In the genomic region with DNA sequence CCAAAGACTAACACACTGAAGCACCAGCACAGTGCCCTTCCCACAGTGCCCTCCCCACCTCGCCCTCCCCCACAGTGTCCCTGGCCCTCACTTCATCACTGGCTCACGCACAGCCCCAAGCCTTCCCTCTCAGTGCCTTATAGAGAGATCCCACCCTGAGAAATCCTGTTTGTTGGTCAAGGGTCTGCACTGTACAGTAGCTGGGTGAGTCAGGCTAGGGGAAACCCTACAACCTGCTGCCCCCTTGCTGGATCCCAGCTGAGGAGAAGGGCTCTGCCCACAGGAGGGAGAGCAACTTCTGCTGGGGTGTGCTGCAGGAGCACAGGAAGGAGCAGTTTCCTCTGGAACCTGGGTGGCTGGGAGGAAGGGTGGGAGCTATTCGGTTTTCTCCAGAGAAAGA, we compare ENCODE assay signal across 11 mouse cellular contexts. TPM values are rescaled to one million over a fixed set of nuclear protein-coding genes. Genes with fewer than 3 reads are reported as not detected.
DNase-seq lines count a peak whose midpoint lies in the region; ATAC-seq and TF ChIP-seq lines count a peak whose summit lies in the region.
"Had no signal": no experiment of that assay in that cellular context is flagged by ENCODE, and none has a peak within 500 bp of the region (broad histone marks: within the 10 kb centered on the region; RNA-seq: fewer than 3 reads in every experiment).

No protein-coding gene starts in this region.

- intact Hi-C loops in left cerebral cortex, adult 2 months (cut with DNase I): no loop called here
- intact Hi-C loops in left cerebral cortex, postnatal 14 days (cut with DNase I): no loop called here
- intact Hi-C loops in left cerebral cortex, postnatal 36 days (cut with DNase I): no loop called here

- no peaks in the 10 kb centered on the region for H3K36me3 ChIP-seq in forebrain, embryonic 16.5 days (ENCODE audit: control insufficient read depth, insufficient read depth)
- no peaks in the 10 kb centered on the region for H3K36me3 ChIP-seq in midbrain, embryonic 14.5 days (ENCODE audit: control insufficient read depth, insufficient read depth, low read length)

- H3K9me3 ChIP-seq in forebrain, embryonic 16.5 days (ENCODE audit: control insufficient read depth, low read length): no peaks in the 10 kb centered on the region
- no peaks in the 10 kb centered on the region for H3K9me3 ChIP-seq in midbrain, embryonic 14.5 days (ENCODE audit: control insufficient read depth, low read length)

- no peak for TF ChIP-seq CTCF in left cerebral cortex, adult 2 months (IDR thresholded peaks at IDR 0.05)

- H3K4me2 ChIP-seq in forebrain, embryonic 16.5 days (ENCODE audit: low read length): no peak overlapping the region
- peak overlapping the region; percentile 79 for H3K4me2 ChIP-seq in midbrain, embryonic 14.5 days (ENCODE audit: low read length)

- H3K27me3 ChIP-seq in forebrain, embryonic 16.5 days (replicated peaks; ENCODE audit: control insufficient read depth, insufficient read depth, low read length): peaks cover 14% of the 10 kb centered on the region; the same call in 1 of the 2 replicates
- H3K27me3 ChIP-seq in midbrain, embryonic 14.5 days (ENCODE audit: control insufficient read depth, insufficient read depth, low read length): peaks cover 21% of the 10 kb centered on the region
- H3K27me3 ChIP-seq: CH12.LX had no signal

- no peak overlapping the region for H3K9ac ChIP-seq in forebrain, embryonic 16.5 days (replicated peaks; ENCODE audit: low read depth, low read length)
- no peak overlapping the region for H3K9ac ChIP-seq in midbrain, embryonic 14.5 days (replicated peaks; ENCODE audit: low read length)

- peak overlapping the region; percentile 74; the same call in 1 of the 2 replicates for H3K4me3 ChIP-seq in left cerebral cortex, adult 2 months
- no peak overlapping the region for H3K4me3 ChIP-seq in forebrain, embryonic 16.5 days (replicated peaks; ENCODE audit: low read length)
- H3K4me3 ChIP-seq in midbrain, embryonic 14.5 days (replicated peaks; ENCODE audit: low read depth, low read length): no peak overlapping the region

- peak overlapping the region; percentile 95; the same call in 1 of the 2 replicates for H3K27ac ChIP-seq in left cerebral cortex, adult 2 months
- H3K27ac ChIP-seq in forebrain, embryonic 16.5 days (ENCODE audit: low read length): no peak overlapping the region
- no peak overlapping the region for H3K27ac ChIP-seq in midbrain, embryonic 14.5 days (replicated peaks; ENCODE audit: low read depth, low read length)

- H3K4me1 ChIP-seq in forebrain, embryonic 16.5 days (replicated peaks; ENCODE audit: control insufficient read depth, insufficient read depth, low read length): peaks cover 41% of the 10 kb centered on the region
- H3K4me1 ChIP-seq in midbrain, embryonic 14.5 days (ENCODE audit: control insufficient read depth, insufficient read depth, low read length): peaks cover 8% of the 10 kb centered on the region; the same call in 1 of the 2 replicates

- DNase-seq in heart, adult 11 months: peak; percentile 78
- no peak for DNase-seq in heart, postnatal 4 days
- DNase-seq in left cerebral cortex, adult 2 months (ENCODE audit: extremely low spot score in 1 of 2, low spot score in 2 of 2): no peak
- no peak for DNase-seq in left cerebral cortex, postnatal 14 days (ENCODE audit: low spot score in 2 of 2)
- DNase-seq in midbrain, embryonic 14.5 days: no peak
- no peak for DNase-seq in thymus, postnatal 4 days
- no peak for DNase-seq in left cerebral cortex, postnatal 36 days (ENCODE audit: low spot score in 2 of 2)
- DNase-seq: lung, postnatal 14 days had no signal

- peak; percentile 16; the same call in 1 of the 2 replicates for ATAC-seq in forebrain, embryonic 16.5 days
- ATAC-seq in midbrain, embryonic 14.5 days (ENCODE audit: low FRiP score, low TSS enrichment): no peak

- WGBS in forebrain, embryonic 16.5 days: 21% methylated on average over 3 of the region's 3 CpGs
- WGBS in midbrain, embryonic 14.5 days: 22% methylated on average over 3 of the region's 3 CpGs

RNA-seq across cellular contexts. Expression of gene Adora1, which starts 0.9 kb away (rescaled TPM):
- total RNA-seq in heart, postnatal 4 days (2021): 1 to 10 TPM; 9.3 to 9.9 TPM
- 100 to 1,000 TPM; 180 to 188 TPM for total RNA-seq in left cerebral cortex, adult 2 months (2021)
- 100 to 1,000 TPM; 169 to 185 TPM for total RNA-seq in left cerebral cortex, postnatal 14 days (2021)
- polyA plus RNA-seq in forebrain, embryonic 16.5 days (2015; fragmentation: Nextera tagmentation; extraction: Ambion mirVana): 21.3 and 21.5 TPM in 2 replicates
- 7.3 and 10.6 TPM in 2 replicates for polyA plus RNA-seq in midbrain, embryonic 14.5 days (2014; fragmentation: Nextera tagmentation; extraction: Ambion mirVana)
- 100 to 1,000 TPM; 175 to 206 TPM for total RNA-seq in left cerebral cortex, postnatal 36 days (2021)
- total RNA-seq: CH12.LX had no signal

RNA-seq across cellular contexts. Expression of gene Mybph, which starts 42.9 kb away (rescaled TPM):
- not detected for total RNA-seq in heart, postnatal 4 days (2021)
- total RNA-seq in left cerebral cortex, adult 2 months (2021): under 1 TPM in 1 of 2 experiments, not detected in 1; 0.25 TPM
- total RNA-seq in left cerebral cortex, postnatal 14 days (2021): not detected
- 0.24 TPM in 1 of 2 replicates, not detected in the other for polyA plus RNA-seq in forebrain, embryonic 16.5 days (2015; fragmentation: Nextera tagmentation; extraction: Ambion mirVana)
- polyA plus RNA-seq in midbrain, embryonic 14.5 days (2014; fragmentation: Nextera tagmentation; extraction: Ambion mirVana): 0.12 TPM in 1 of 2 replicates, not detected in the other
- under 1 TPM in 1 of 2 experiments, not detected in 1; 0.27 TPM for total RNA-seq in left cerebral cortex, postnatal 36 days (2021)
- total RNA-seq: left cerebral cortex, postnatal 10 days had no signal

RNA-seq across cellular contexts. Expression of gene Myog, which starts 53.6 kb away (rescaled TPM):
- under 1 TPM; 0.48 to 0.52 TPM for total RNA-seq in heart, postnatal 4 days (2021)
- not detected for total RNA-seq in left cerebral cortex, adult 2 months (2021)
- not detected for total RNA-seq in left cerebral cortex, postnatal 14 days (2021)
- 0.32 TPM in 1 of 2 replicates, not detected in the other for polyA plus RNA-seq in forebrain, embryonic 16.5 days (2015; fragmentation: Nextera tagmentation; extraction: Ambion mirVana)
- polyA plus RNA-seq in midbrain, embryonic 14.5 days (2014; fragmentation: Nextera tagmentation; extraction: Ambion mirVana): not detected in 2 replicates
- total RNA-seq in left cerebral cortex, postnatal 36 days (2021): not detected
- total RNA-seq: CH12.LX; left cerebral cortex, postnatal 10 days had no signal

RNA-seq across cellular contexts. Expression of gene Chil1, which starts 54.2 kb away (rescaled TPM):
- under 1 TPM; 0.33 to 0.65 TPM for total RNA-seq in heart, postnatal 4 days (2021)
- total RNA-seq in left cerebral cortex, adult 2 months (2021): 10 to 100 TPM; 14.0 TPM
- 1 to 10 TPM; 5.9 to 6.9 TPM for total RNA-seq in left cerebral cortex, postnatal 14 days (2021)
- 1.9 and 2.1 TPM in 2 replicates for polyA plus RNA-seq in forebrain, embryonic 16.5 days (2015; fragmentation: Nextera tagmentation; extraction: Ambion mirVana)
- polyA plus RNA-seq in midbrain, embryonic 14.5 days (2014; fragmentation: Nextera tagmentation; extraction: Ambion mirVana): 3.6 and 3.7 TPM in 2 replicates
- 10 to 100 TPM; 12.0 to 12.4 TPM for total RNA-seq in left cerebral cortex, postnatal 36 days (2021)

Comparison
In these comparisons a context has a peak if more than half of its experiments do, and no peak if none do; other contexts are left out.
1. RNA of gene Adora1, which starts 0.9 kb away (total RNA-seq): 175 to 206 TPM in left cerebral cortex, postnatal 36 days, 180 to 188 TPM in left cerebral cortex, adult 2 months and 169 to 185 TPM in left cerebral cortex, postnatal 14 days; 9.3 to 9.9 TPM in heart, postnatal 4 days; every median in the first group is over 10 times any median in the second.